Mouse (Mus musculus) heart, postnatal 0 days (tissue): ENCODE results near the gene Frs3.
A peak's percentile ranks its signal among the peaks of the same experiment; 100 is the strongest.

Experiments used
- CTCF ChIP-seq: IDR thresholded peaks from 2 replicates; pipeline ENCODE4 v1.5.1; 2016; ENCODE audit warnings: antibody characterized with exemption, control low read depth, low read depth
- EP300 ChIP-seq: IDR thresholded peaks from 2 replicates; pipeline ENCODE4 v1.6.1; 2016; ENCODE audit warnings: antibody characterized with exemption, low read depth

GRCm38 (mm10) chr17:47676581-47676980 is 12.2 kb upstream of the Frs3 start:
- peak; percentile 86 for TF ChIP-seq CTCF
- TF ChIP-seq EP300 = no peak
